Mouse (Mus musculus) layer of hippocampus, adult 8-10 months (tissue): ENCODE results near the gene Cib1. TPM values are rescaled to one million over a fixed set of nuclear protein-coding genes. Genes with fewer than 3 reads are reported as not detected.

Source experiments
- DNase-seq, 2 experiments: peaks; one replicate each; pipeline ENCODE4 v3.0.0; 2022; ENCODE audit warnings: low spot score in 2 of 2
- total RNA-seq, 4 experiments: library from RNA; stranded (reverse); gene quantifications; 2 replicates each; pipeline ENCODE4 v1.2.4; 2022

Cib1 gene
- total RNA-seq, 4 experiments from 2014 or later: 20.3 to 31.5 (median 25.9) TPM

DNA sequence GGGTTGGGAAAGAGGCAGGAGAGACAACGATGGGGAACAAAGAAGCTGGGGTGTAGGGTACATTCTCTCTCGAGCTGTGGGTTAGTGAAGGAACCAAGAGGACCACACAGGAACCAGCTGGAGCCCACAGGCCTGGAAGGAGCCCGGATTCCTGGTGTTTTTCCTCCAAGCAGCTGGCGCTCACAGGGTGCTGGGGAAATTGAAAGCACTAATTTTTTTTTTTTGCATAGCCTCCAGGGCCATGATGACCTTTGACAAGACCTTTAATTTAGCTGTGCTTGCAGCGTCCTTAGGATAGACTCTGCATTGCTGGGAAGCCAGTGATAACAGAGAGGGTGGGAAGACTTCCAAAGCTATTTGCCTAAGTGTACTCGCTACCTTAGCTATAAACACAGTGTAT lies 47.6 kb downstream of the Cib1 start:
- DNase-seq: no peak

GRCm38 (mm10) chr7:80184551-80184950 lies 48.1 kb downstream of the Cib1 start:
- no peak for DNase-seq

GRCm38 (mm10) chr7:80183969-80184368 lies 48.6 kb downstream of the Cib1 start:
- DNase-seq: no peak

DNA sequence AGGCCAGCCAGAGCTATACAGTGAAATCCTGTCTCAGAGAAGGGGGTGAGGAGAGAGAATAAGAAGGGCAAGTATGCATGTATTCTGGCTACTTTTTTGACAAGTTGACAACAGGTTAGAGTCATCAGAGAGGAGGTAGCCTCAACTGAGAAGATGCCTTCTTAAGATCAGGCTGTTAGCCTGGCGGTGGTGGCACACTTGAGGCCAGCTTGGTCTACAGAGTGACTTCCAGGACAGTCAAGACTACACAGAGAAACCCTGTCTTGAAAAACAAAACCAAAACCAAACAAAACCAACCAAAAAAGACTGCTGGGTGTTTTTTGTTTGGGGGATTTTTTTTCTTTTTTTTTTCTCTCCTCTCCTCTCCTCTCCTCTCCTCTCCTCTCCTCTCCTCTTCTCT lies 49.1 kb downstream of the Cib1 start:
- DNase-seq: no peak

DNA sequence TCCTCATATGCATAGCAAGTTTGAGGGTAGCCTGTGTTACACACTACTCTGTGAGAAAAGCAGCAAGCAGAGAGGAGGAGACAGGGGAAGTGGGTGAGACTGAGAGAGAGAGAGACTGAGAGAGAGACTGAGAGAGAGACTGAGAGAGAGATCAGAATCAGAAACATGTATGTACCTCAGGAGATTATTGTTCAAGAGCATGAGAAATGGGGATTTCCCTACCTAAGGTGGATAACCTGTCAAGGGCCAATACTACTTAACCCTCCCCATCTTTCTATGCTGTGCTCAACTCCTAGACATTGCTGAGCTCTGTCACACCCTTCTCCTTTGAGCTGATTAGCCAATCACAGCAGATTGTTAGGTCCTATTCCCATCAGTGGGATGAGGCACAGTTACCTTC lies 50.5 kb downstream of the Cib1 start:
- DNase-seq: no peak

DNA sequence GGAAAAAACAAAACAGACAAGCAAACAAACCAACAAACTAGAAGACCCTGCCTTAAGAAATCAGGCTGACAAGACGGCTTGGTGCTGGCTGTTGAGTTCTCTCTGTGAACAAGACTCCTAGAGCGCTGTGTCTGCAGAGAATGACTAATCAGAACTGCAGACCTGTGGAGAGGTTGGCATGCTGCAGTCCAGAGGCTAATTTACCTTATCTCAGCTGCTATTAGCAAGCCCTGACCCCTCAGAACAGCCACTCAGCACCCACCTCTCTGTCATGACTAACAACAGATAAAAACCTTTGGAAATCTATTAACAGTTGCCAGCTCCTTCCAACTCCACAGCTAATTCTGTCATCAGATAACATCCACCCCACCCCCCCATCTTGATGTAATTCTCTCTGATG lies 51.5 kb downstream of the Cib1 start:
- DNase-seq: no peak

- DNase-seq: no peak
Measured at GRCm38 (mm10) chr7:80180202-80180601, 52.4 kb downstream of the Cib1 start.

DNA sequence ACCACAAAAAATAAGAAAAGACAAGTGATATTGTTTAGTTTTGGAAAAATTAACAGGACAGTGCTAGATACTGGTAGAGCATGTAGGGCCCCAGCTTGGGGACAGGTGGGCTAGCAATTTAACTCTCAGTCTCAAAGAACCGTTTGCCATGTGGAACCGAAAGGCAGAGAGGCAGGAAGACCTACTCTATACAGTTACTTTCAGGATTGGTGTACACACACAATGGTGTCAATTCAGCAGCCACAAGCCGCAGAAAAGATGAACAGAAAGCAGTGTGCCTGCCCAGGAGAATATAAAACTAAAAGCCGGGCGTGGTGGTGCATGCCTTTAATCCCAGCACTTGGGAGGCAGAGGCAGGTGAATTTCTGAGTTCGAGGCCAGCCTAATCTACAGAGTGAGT lies 52.8 kb downstream of the Cib1 start:
- no peak for DNase-seq

DNA sequence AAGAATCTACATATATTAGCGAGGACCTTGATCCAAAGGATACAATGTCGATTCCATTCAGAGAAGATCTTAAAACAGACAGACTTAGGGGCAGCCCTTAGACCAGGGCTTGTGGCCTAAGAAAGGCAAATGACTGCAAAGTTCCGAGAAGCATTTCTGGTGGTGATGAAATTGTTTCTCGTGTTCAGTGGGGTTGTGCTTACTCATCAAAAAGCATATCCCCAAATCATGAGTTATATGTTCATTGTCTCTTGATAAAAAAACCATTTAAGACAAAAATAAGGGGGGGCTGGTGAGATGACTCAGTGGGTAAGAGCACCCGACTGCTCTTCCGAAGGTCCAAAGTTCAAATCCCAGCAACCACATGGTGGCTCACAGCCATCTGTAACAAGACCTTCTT lies 53.3 kb downstream of the Cib1 start:
- no peak for DNase-seq

- no peak for DNase-seq
Measured at GRCm38 (mm10) chr7:80178037-80178729, 54.4 kb downstream of the Cib1 start.

DNA sequence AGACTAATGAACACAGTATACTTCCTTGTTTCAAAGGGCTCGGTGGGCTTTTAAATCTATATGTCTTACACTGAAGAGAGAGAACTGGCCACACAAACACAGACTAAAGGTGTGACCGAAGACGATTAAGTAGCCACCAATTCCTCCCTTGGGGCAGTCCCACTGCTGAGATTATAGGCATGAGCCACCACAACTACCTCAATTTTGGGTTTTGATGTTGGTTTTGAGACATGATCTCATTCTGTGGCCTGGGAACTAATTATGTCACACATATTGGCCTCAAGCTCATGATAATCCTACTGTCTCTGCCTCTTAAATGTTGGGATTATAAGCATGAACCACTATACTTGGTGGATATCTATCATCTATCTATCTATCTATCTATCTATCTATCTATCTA lies 55.2 kb downstream of the Cib1 start:
- DNase-seq: no peak

Other genes starting within 250 kb of the Cib1 start
- 10 to 100 TPM; 24.3 to 30.2 (median 26.0) TPM for gene Zfp710, start 208.0 kb downstream of the Cib1 start, total RNA-seq
- gene Idh2, start 117.4 kb downstream of the Cib1 start, total RNA-seq: 10 to 100 TPM; 67.5 to 83.7 (median 75.9) TPM
- 10 to 100 TPM; 22.0 to 27.7 (median 25.9) TPM for gene Sema4b, start 46.0 kb downstream of the Cib1 start, total RNA-seq
- gene Gdpgp1, start 52 bp upstream of the Cib1 start, total RNA-seq: 1 to 10 TPM; 6.2 to 7.5 (median 7.0) TPM
- 1 to 10 TPM; 1.3 to 2.1 (median 1.8) TPM for gene Ttll13, start 13.6 kb upstream of the Cib1 start, total RNA-seq
- 10 to 100 TPM; 37.2 to 43.3 (median 38.6) TPM for gene Ngrn, start 28.4 kb upstream of the Cib1 start, total RNA-seq
- gene Vps33b, start 36.8 kb upstream of the Cib1 start, total RNA-seq: 10 to 100 TPM; 19.8 to 27.7 (median 23.7) TPM
- gene Prc1, start 61.6 kb upstream of the Cib1 start, total RNA-seq: 1 to 10 TPM in 3 of 4 experiments, under 1 TPM in 1; 0.51 to 1.9 (median 1.5) TPM
- 10 to 100 TPM; 12.7 to 19.0 (median 14.2) TPM for gene Rccd1, start 91.6 kb upstream of the Cib1 start, total RNA-seq
- 10 to 100 TPM; 35.5 to 47.2 (median 40.6) TPM for gene Unc45a, start 108.2 kb upstream of the Cib1 start, total RNA-seq
- gene Hddc3, start 110.3 kb upstream of the Cib1 start, total RNA-seq: 10 to 100 TPM; 37.7 to 55.7 (median 49.0) TPM
- 100 to 1,000 TPM; 161 to 192 (median 173) TPM for gene Man2a2, start 138.6 kb upstream of the Cib1 start, total RNA-seq
- gene Fes, start 155.1 kb upstream of the Cib1 start, total RNA-seq: 10 to 100 TPM in 2 of 4 experiments, 1 to 10 TPM in 2; 7.0 to 20.0 (median 14.1) TPM
- gene Furin, start 172.6 kb upstream of the Cib1 start, total RNA-seq: 10 to 100 TPM; 36.1 to 43.8 (median 39.7) TPM